Mouse (Mus musculus): ENCODE data around the gene Xrn2.

DNA sequence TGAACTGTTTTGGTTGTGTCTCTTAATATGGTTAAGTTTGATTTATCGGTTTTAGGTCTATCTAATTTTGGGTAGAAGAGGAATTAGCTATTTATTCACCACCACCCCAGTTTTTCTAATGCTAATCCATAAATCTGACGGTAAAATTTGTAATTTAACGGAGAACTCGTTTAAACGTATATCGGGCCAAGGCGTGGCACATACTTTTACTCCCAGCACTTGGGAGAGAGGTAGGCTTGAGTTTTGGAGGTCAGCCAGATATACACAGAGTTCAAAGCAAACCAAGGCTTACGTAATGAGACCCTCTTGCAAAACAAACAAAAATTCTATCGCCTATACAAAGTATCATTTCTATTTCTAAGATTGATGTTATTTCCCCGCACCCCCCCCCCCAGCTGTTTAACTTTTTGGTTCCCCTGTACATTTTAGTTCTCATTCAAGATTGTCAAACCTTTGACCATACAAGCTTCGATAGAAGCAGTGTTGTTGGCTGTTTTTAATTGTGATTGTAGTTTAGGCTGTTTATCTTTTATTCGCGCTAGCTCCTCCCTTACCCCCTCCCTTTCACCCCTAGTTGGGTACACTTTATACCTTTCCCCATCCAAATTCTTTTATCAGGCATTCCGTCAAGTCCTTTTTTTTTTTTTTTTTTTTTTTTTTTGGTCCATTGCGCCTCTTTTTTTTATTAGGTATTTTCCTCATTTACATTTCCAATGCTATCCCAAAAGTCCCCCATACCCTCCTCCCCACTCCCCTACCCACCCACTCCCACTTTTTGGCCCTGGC is 1.5 kb downstream of the Xrn2 start:
- TF ChIP-seq POLR2A (IDR thresholded peaks at IDR 0.05; ENCODE audit: control insufficient read depth in 1 of 2, insufficient read depth in 1 of 2, low read depth in 1 of 2, low read length in 2 of 2, poor library complexity in 1 of 2), result no peak
- TF ChIP-seq MXI1 (IDR thresholded peaks at IDR 0.05; ENCODE audit: low read depth, low read length), result no peak
- no peak for TF ChIP-seq E2F4 (IDR thresholded peaks at IDR 0.05; ENCODE audit: borderline replicate concordance, low read depth, low read length)

Data from MEL (cell line).